Mouse (Mus musculus) spleen, postnatal 14 days (tissue): ENCODE measurements around the gene Mrpl50.
"Not testable (repeated sequence)": the region's sequence is repeated elsewhere in the genome, so short reads cannot be mapped to it uniquely, and the experiment has no call there.

Experiments used
- DNase-seq, 2 experiments: peaks; one replicate each; pipeline ENCODE4 v3.0.0; 2021 to 2022; ENCODE audit warnings: low spot score in 2 of 2

The Mrpl50 gene

GRCm38 (mm10) chr4:49520572-49521340 lies at the start of gene Mrpl50, which contains the start of gene Zfp189:
Mrpl50 (minus strand) TSS chr4:49521093.
Zfp189 (plus strand) TSS chr4:49521176.
- peak; percentile 75 to 86 for DNase-seq

- DNase-seq: peak in 1 of 2 experiments; percentile 18
Measured at GRCm38 (mm10) chr4:49567613-49568012, 46.7 kb upstream of the Mrpl50 start.

DNA sequence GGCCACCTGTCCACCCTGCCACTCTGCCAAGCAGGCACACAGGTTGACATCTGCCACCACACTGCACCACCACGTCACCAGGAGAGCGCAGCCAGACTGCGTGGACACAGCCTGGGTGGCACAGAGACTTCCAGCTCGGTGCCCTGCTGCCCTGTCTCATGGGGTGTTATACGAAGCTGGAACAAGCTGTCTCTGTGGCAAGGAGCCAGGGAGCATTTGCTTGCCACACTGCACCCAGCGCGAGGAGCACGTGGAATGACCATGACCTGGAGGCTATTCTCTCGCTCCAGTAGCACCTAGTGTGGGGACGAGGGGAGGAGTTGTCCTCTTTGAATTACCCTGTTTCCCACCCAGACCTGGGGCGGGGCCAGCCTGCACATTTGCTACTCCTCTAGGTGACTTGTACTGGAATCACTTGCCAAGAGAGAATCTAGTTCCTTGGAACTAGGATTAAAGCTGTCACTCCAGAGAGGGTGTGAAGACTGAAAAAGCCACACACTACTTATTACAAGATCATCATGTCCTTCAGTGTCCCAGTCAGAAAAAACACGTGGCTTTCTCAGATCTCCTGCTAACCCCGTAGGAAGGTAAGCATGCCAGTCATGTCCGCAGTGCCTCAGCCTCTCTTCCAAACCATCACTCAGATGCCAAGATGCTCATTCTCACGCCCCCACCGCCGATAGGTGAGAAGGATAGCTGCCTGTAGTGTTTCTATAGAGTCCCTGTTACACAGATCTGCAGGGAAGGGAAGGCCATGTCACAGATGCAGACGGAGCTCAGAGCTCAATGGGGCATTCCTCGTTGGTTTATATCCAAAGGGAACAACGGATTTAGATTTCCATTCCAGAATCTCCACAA lies 39.3 kb upstream of the Mrpl50 start:
- DNase-seq: no peak

GRCm38 (mm10) chr4:49558181-49558580 lies 37.3 kb upstream of the Mrpl50 start:
- DNase-seq: no peak

DNA sequence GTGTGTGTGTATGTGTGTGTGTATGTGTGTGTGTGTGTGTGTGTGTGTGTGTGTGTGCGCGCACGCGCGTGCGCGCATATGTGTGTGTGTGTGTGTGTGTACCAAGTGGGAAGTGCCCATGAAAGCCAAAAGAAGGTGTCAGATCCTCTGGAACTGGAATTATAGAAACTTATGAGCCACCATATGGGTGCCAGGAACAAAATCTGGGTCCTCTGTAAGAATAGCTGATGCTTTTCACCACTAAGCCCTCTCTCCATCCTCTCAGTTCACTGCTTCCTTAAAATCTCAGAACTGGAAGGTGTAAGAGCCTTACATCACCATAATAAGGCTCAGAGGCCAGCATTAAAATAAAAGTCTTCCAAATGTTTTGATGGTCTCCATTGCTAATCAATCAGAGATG lies 36.5 kb upstream of the Mrpl50 start:
- no peak for DNase-seq

- DNase-seq: no peak
Measured at GRCm38 (mm10) chr4:49553380-49553779, 32.5 kb upstream of the Mrpl50 start.

DNA sequence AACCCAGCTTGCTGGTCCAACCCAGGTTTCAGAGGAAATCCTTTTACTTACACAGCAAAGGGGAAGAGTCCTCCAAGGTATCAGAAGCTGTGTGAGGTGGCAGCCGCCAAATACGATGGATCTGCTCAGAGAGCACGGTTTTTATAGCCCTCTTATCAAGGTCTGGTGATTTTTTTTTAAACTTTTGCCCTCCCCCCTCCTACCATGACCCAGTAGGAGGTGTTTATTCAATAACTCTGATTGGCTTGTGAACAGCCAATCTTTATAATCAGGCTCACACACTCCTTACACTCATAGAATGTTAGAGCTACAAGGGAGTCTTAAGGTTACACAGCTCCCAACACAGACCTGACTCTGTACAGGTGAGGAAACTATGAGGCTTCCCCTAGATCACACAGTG lies 28.5 kb upstream of the Mrpl50 start, which contains the start of gene Aldob:
TSS of gene Aldob (minus strand) at position 164 of the 400 bp plus-strand sequence.
- DNase-seq: no peak

GRCm38 (mm10) chr4:49547544-49548219 lies 26.8 kb upstream of the Mrpl50 start:
- no peak for DNase-seq

DNA sequence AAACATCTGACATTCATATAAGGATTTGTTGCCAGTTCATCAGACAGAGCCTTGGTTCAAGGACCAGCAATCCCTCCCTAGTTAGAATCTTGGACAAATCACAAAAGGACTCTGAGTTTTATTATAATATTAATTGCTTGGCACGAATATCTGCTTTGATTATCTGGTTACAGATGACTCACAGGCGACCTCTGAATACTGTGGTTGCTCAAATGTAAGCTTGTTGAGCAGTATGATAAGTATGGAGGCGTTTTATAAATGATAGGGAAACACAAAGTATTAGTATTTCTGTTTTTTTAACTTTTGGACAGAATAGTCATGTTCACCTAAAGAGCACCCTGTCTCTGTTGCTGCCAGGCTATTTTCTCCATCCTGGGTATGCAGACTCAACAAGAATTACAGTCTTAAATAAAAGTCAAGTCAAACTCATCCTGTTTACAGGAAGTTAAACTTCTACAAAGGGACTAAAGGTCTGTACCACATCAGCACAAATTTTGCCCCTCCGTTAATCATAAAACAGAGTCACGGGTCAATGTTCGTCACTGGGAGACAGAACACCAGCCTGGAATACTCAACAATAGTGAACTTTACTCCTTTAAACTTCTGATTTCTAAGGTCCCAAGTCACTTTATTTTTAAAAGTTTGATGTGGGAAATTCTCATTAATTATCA lies 26.1 kb upstream of the Mrpl50 start:
- no peak for DNase-seq

DNA sequence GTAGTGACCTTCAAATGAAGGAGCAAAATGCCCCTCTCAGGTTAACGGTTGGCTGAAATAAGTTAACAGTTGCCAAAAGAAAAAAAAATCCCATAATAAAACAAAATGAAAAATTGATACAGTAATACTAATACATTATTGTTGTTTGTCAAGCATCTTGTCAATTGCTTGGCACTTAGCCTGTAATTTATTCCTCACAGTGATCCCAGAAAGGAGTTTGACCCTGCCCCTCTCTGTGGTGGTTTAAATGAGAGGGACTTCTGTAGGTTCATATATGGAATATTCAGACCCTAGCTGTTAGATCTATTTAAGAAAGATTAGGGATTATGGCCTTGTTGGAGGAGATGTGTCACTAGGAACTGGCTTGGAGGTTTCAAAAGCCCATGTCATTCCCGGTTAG lies 25.1 kb upstream of the Mrpl50 start:
- DNase-seq: no peak

GRCm38 (mm10) chr4:49540966-49541365 lies 20.1 kb upstream of the Mrpl50 start:
- no peak for DNase-seq

GRCm38 (mm10) chr4:49539665-49540064 lies 18.8 kb upstream of the Mrpl50 start:
- DNase-seq: no peak

DNA sequence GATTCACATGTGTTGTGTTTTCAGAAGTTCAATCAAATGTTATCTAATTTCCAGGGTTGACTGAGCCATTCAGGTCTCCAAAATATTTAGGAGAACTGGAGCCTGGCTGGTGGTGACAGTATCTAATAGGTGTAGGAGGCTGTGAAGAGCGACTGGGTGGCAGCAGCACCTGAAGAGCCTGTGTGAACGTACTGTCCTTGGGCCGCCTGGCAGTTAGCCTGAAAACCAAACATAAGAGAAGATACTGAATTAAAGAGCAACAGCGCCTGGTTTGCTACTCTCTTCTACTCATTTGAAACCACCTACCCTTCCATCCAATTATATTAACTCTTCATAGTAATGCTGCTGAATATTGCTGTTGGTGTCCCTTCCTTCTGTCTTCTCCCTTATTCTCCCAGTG lies 15.8 kb upstream of the Mrpl50 start:
- DNase-seq: no peak

DNA sequence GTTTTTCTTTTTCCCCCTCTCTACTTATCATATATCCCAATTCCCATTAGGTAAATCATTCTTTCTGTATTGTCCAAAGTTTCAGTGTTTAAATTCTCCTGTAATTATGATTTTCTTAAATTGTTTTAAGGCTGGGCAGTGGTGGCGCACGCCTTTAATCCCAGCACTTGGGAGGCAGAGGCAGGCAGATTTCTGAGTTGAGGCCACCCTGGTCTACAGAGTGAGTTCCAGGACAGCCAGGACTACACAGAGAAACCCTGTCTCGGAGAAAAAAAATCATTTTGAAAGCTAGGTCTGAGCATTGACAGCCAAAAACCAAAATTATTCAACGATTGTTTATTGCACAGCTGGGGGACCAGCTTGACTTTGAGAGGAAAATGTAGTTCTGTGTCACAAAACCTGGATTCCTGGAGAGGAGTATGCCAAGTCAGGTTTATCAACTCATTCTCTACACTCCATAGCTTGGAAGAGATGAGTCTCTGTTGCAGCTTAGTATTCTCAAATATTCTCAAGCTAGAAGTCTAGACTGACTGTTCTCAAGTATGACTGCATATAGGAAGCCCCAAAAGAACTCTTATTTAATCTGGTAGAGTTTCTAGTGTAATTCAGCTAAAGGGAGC lies 14.9 kb upstream of the Mrpl50 start:
- no peak for DNase-seq

- DNase-seq: no peak
Measured at GRCm38 (mm10) chr4:49535036-49535435, 14.1 kb upstream of the Mrpl50 start.

- DNase-seq: no peak
Measured at GRCm38 (mm10) chr4:49522576-49522975, 1.7 kb upstream of the Mrpl50 start.

DNA sequence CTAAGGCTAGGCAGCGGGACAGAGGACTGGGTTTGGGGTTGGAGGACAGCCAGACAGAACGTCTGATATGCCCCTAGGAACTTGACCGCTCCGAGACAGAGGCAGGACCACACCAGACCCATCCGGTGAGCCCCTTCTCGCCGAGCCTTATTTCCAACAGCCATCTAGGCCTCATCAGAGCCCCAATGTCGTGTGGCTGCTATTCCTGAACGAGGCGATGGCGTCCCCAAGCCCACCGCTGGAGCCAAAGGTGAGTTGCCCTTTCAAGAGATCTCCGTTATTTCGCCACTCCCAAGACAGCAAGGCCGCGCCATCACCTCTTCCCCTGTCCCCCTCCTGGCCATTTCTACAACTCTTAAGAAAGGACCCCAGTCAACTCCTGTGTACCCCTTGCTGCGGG lies 453 bp upstream of the Mrpl50 start:
- DNase-seq: no peak

DNA sequence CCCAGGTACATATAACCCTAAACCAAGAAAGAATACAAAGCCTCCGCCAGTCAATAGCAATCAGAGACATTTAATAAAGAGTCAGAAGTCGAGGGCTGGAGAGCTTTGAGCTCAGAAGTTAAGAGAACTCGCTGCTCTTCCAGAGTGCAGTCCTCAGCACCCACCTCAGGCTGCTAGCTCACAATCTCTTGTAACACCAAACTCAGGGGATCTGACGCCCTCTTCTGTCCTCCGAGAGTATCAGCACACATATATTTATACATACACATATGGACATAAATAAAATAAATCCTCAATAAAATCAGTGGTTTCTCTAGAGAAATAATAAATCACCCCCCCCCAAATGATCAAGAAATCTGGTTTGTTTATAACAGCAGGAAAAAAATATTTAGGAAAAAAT lies 1.4 kb downstream of the Mrpl50 start:
- no peak for DNase-seq

DNA sequence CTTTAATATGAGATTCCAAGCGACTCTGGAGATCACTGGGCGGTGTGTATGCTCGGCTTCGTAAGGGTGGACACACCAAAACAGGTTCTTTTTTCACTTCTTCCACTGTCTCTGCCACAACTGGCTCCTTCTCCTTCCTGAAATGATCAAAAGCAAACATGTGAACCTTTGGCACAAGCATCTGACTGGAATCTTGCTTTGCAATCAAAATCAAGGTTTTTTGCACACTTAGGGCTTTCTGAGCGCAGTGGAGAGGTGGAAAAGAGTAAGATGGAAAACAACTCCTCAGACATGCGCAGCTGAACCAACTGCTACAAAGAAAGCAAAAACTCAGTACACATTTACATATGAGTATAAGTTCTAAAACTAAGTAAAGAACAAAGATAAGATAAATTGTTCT lies 6.5 kb downstream of the Mrpl50 start:
- DNase-seq: no peak

DNA sequence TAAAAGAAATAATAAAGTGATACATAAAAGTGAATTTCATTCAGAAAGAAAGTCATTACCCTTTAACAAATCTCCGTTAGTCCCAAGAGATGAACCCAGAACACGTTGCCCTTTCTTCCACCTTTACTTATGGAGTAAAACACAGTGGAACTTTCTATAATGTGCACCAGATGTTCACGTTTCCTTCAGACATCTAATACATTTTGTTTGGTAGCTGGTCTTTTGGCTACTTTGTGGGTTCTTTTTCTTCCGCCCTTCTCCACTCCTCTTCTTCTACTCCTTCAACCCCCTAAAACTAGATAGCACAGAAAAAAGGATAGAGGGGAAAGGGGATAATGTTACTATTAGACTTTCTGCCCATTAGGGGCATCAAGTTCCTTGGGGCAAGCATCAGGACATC lies 8.3 kb downstream of the Mrpl50 start:
- no peak for DNase-seq

DNA sequence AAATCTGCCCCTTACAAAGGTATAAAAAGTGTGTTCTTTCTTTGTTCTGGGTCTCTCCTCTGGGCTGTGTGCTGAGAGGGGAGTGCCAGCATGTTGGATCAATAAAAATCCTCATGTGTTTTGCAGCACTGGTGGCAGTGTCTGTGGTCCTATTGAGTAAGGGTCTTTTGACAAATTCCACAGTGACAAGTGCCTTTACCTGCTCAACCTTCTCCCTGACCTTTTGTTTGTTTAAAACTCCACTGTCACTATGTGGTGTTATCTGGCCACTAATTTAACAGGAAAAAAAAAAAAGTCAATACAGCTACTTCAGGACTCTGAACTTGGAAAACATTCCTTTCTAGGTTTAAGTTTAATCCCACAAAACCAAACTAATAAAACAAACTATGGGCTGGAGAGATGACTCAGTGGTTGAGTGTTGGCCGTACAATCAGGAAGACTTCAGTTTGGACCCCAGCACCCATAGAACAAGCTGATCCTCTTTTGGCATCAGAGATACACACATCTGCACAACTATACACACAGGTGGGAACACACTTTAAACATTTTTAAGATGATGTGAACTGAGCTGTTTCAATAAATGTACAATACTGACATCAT lies 10.6 kb downstream of the Mrpl50 start:
- not testable (repeated sequence) for DNase-seq
